Mouse (Mus musculus) bone marrow, adult 2 months (tissue): ENCODE measurements around the gene Fam129a. TPM values are rescaled to one million over a fixed set of nuclear protein-coding genes. Genes with fewer than 3 reads are reported as not detected.
"Not testable (repeated sequence)": the region's sequence is repeated elsewhere in the genome, so short reads cannot be mapped to it uniquely, and the experiment has no call there.

ENCODE experiments used
- H3K27ac ChIP-seq: fragments of 200-500 bp; 2 replicates; pipeline ENCODE4 v1.5.1; 2012; ENCODE audit warnings: low read depth, mild to moderate bottlenecking, control low read depth, inconsistent platforms, low read length; ENCODE audit not compliant: control insufficient read depth, poor library complexity, insufficient read depth
- H3K4me1 ChIP-seq: fragments of 200-500 bp; 2 replicates; pipeline ENCODE4 v1.6.1; 2011; ENCODE audit warnings: low read length; ENCODE audit not compliant: control insufficient read depth, insufficient read depth
- H3K4me3 ChIP-seq: fragments of 200-500 bp; replicated peaks from 2 replicates; pipeline ENCODE3; 2011; ENCODE audit warnings: mild to moderate bottlenecking, low read depth, low read length, control low read depth; ENCODE audit not compliant: control insufficient read depth
- CTCF ChIP-seq: fragments of 200-500 bp; IDR thresholded peaks from 2 replicates; pipeline ENCODE4 v1.5.1; 2011; ENCODE audit warnings: low read length, control low read depth; ENCODE audit not compliant: control insufficient read depth, insufficient read depth
- POLR2A ChIP-seq: fragments of 200-500 bp; IDR thresholded peaks from 2 replicates; pipeline ENCODE4 v1.6.1; 2011; ENCODE audit warnings: low read depth, mild to moderate bottlenecking, control low read depth, low read length, borderline replicate concordance; ENCODE audit not compliant: control insufficient read depth
- WGBS: fragments of 180-500 bp; shearing (Covaris S2); methylation state at CpG from one replicate; pipeline ENCODE4 v1.1.7; 2018; 5-methylcytosine and 5-hydroxymethylcytosine counted together
- polyA plus RNA-seq: library from polyadenylated mRNA; stranded (reverse); fragments of >200 nt; gene quantifications from 2 replicates; pipeline ENCODE4 v1.2.4, GENCODE M21; 2011; ENCODE audit warnings: low replicate concordance; ENCODE audit not compliant: missing spikeins, insufficient read depth, insufficient read length

The Fam129a gene
- polyA plus RNA-seq, 1 experiment, result 16.9 TPM

DNA sequence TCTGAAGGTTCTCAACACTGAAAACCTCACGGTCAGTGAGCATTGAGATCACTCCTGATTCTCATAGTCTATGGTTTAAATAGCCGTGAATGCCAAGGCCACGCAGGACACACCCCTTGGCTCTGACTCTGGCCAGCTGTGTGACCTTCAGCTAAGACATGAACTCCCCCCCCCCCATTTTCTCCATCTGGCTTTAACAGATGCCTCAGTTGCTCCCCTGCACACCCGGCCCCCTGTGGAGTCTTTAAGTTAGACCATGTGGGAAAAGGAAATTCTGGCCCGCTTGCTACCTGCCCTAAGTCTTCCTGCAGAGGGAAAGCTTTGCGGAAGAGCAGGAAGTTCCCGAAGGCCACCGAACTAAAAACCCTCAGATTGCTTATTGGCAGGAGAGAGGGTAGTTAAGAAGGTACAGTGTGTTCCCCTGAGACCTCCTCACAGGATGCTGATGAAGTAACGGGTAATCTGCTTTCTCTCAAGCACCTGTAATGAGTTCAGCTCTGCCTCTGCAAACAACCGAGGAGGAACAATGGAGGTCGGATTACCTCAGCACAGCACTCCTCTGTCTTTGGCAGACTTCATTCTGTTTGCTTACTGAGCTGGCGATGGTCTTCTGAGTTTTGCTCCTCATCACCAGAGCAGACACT, 114.8 kb downstream of the Fam129a start:
- H3K4me3 ChIP-seq, result no peak overlapping the region
- WGBS, result 71% methylated on average over 12 of the region's 12 CpGs
- peaks cover 6% of the 10 kb centered on the region; the same call in 1 of the 2 replicates for H3K4me1 ChIP-seq
- TF ChIP-seq CTCF (no peak), POLR2A (no peak)
- no peak overlapping the region for H3K27ac ChIP-seq

DNA sequence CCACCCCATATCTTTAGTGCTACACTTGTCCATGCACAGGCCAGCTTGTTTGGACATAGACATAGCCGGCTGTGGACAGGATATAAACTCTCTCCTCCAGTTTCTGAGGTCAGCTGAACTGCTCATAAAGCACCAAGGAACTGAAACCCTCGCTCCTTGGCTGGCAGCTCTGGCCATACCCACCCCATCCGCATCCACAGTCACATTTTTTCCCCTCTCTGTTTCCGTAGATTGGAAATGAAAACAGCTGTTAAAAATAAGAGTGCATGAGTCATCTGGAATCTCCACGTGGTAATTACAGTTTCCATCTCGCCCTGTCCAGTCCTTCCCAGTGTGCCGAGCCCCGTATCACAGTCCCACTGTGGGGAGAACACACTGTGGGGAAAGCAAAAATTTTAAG, 115.7 kb downstream of the Fam129a start:
- TF ChIP-seq POLR2A (no peak), CTCF (no peak)
- WGBS, result 56% methylated on average over 8 of the region's 8 CpGs
- H3K4me1 ChIP-seq, result peaks cover 6% of the 10 kb centered on the region; the same call in 1 of the 2 replicates
- no peak overlapping the region for H3K27ac ChIP-seq
- H3K4me3 ChIP-seq, result no peak overlapping the region

DNA sequence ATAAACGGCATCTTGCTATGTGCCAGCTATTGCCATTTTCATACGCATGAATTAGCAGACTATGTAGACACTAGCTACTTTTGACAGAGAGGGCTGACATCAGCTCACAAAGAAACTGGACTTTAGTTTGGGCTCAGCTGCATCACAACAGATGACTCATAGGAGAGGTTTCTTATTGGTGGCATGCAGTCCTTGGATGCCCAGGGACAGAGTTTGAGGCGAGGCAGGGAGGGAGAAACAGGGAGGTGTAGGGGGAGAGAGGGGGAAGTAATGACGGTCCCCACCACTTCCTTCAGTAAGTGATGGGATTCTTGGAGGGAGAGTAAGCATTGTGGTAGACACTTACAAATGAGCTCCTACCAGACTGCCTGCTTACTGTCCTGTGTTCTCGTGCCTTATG, 118.0 kb downstream of the Fam129a start:
- WGBS, result 33% methylated on average over 5 of the region's 5 CpGs
- no peak overlapping the region for H3K27ac ChIP-seq
- TF ChIP-seq POLR2A (no peak), CTCF (no peak)
- peaks cover 6% of the 10 kb centered on the region; the same call in 1 of the 2 replicates for H3K4me1 ChIP-seq
- H3K4me3 ChIP-seq, result no peak overlapping the region

DNA sequence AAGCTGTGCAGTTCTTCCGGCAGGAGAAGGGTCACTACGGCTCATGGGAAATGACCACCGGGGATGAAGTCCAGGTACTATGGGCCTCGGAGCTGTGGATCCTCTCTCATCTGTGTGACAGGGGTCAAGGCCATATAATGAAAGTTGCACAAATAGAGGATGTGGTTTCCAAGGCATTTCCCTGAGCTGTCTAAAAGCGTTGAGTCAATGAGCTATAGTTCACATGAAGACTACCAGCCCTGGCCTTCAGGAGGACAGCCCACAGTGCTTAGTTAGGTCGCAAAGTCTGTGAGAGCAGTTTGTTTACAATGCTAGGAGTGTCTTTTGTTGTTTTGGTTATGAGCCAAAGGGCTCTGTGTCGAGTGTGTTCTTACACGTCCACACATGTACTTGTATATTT, 118.6 kb downstream of the Fam129a start:
- TF ChIP-seq POLR2A, result no peak
- TF ChIP-seq CTCF, result no peak
- peaks cover 6% of the 10 kb centered on the region; the same call in 1 of the 2 replicates for H3K4me1 ChIP-seq
- 8% methylated on average over 8 of the region's 8 CpGs for WGBS
- H3K27ac ChIP-seq, result no peak overlapping the region
- H3K4me3 ChIP-seq, result no peak overlapping the region

DNA sequence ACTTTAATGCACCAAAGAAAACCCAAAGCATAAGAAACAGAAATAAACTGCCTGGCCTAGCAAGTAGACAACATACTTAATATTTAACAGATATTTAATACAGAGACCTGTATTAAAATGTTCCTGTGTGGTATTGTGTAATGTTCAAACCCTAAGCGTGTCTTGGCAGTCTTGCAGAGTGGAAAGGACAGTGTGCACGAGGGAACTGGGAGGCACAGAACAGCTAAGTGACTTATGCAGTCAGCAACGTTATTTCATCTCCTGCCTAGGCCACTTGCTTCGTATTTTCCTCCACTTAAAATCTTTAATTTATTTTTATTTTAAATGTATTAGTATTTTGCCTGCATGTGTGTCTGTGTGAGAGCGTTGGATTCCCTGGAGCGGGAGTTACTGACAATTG, 119.1 kb downstream of the Fam129a start:
- Histone ChIP-seq H3K4me1 (peaks cover 6% of the 10 kb centered on the region; the same call in 1 of the 2 replicates), H3K4me3 (no peak overlapping the region), H3K27ac (no peak overlapping the region)
- TF ChIP-seq CTCF, result no peak
- no peak for TF ChIP-seq POLR2A
- 48% methylated on average over 6 of the region's 6 CpGs for WGBS

DNA sequence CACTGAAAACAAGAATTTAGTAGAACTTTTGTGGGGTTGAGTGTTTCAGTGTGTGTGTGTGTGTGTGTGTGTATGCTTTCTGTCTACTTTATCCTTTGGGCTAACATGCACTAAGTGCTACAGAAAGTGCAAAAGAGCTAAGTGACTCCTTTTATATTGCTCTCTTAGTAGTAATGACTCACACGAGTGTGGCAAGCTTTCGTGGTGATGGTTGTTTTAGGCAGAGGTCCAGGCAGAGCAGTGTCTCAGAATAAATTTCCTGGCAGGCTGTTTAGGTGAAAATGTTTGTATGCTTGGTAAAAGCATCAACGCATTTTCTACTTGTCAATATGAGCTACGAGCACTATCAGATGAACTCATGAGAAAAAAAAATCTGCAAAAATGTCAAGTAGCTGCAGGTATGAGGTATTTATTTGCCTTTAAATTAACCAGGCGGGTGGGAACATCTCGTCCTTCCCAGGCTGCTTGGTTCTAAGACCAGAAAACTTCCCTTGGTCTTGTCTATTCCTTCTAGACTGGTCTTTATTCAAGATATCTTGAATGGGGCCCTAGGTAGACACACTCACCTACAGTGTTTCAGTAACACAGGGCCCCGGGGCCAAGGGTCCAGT, 119.7 kb downstream of the Fam129a start:
- H3K4me3 ChIP-seq, result no peak overlapping the region
- H3K4me1 ChIP-seq, result peaks cover 6% of the 10 kb centered on the region; the same call in 1 of the 2 replicates
- 62% methylated on average over 7 of the region's 7 CpGs for WGBS
- H3K27ac ChIP-seq, result no peak overlapping the region
- TF ChIP-seq CTCF (no peak), POLR2A (no peak)

DNA sequence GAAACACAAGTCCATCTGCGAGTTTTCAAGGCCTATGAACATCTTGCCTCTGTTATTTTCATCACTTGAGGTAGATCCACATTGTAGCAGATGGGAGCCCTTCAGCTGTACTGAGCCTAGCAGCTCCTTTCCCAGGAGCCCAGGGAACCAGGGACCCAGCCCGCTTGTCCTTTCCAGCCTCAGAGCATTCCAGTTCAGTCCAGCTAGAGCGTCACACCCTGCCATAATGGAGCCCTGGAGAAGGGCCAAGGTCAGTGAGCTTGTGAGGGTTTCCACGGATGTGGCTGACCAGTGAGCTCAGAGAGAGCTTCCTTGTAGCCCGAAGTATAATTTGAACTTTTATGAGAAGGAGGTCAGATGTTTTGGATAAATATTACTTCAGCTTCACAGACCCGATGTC, 121.9 kb downstream of the Fam129a start:
- not testable (repeated sequence) for H3K4me1 ChIP-seq, H3K4me3 ChIP-seq, H3K27ac ChIP-seq
- 58% methylated on average over 6 of the region's 6 CpGs for WGBS

DNA sequence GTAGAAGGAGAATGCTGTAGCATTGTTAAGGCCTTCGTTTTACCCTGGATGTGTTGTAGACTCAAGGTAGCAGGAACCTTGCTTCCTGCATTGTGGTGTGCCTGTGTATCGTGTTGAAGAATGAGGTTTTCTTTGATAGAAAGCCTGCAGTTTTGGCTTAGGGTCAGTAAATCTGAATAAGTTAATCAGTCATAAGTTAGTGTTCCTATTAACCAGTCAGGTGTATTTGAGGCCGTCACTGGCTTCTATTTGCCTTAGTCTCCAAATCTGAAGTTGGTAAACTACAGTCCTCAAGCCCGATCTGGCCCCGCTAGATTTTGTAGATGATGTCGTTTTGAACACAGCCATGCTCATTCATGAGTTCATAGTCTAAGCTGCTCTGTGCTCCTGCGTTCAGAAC, 125.8 kb downstream of the Fam129a start:
- no peak overlapping the region for H3K27ac ChIP-seq
- no peak overlapping the region for H3K4me3 ChIP-seq
- 85% methylated on average over 7 of the region's 7 CpGs for WGBS
- TF ChIP-seq CTCF (no peak), POLR2A (no peak)
- H3K4me1 ChIP-seq, result no peaks in the 10 kb centered on the region
